Mouse (Mus musculus): ENCODE data around the gene Rgs3. TPM values are rescaled to one million over a fixed set of nuclear protein-coding genes. Genes with fewer than 3 reads are reported as not detected.
A peak's percentile ranks its signal among the peaks of the same experiment; 100 is the strongest.

The Rgs3 gene
- polyA plus RNA-seq, 1 experiment from 2014 or later, result 42.0 TPM

GRCm38 (mm10) chr4:62604094-62604493, 44.4 kb downstream of the Rgs3 start:
- no peak overlapping the region for H3K27ac ChIP-seq (ENCODE audit: low read depth, low read length)
- H3K4me3 ChIP-seq (ENCODE audit: low read length), result no peak overlapping the region
- H3K9me3 ChIP-seq (ENCODE audit: control insufficient read depth, low read length), result no peaks in the 10 kb centered on the region
- no peak overlapping the region for H3K9ac ChIP-seq (ENCODE audit: low read depth, low read length)
- no peak overlapping the region for H3K4me2 ChIP-seq (replicated peaks; ENCODE audit: low read depth, low read length)
- 51% methylated on average over 4 of the region's 4 CpGs for WGBS
- H3K27me3 ChIP-seq (ENCODE audit: control insufficient read depth, insufficient read depth, low read length), result no peaks in the 10 kb centered on the region
- no peaks in the 10 kb centered on the region for H3K36me3 ChIP-seq (ENCODE audit: control insufficient read depth, insufficient read depth, low read length)
- H3K4me1 ChIP-seq (ENCODE audit: control insufficient read depth, insufficient read depth, low read length), result peaks cover 13% of the 10 kb centered on the region; the same call in 1 of the 2 replicates
- no peak for ATAC-seq (ENCODE audit: low FRiP score, low TSS enrichment)

- H3K9ac ChIP-seq (ENCODE audit: low read depth, low read length), result no peak overlapping the region; the same call in 1 of the 2 replicates
- no peak overlapping the region for H3K4me2 ChIP-seq (replicated peaks; ENCODE audit: low read depth, low read length)
- no peak overlapping the region; the same call in 1 of the 2 replicates for H3K27ac ChIP-seq (ENCODE audit: low read depth, low read length)
- no peaks in the 10 kb centered on the region for H3K9me3 ChIP-seq (ENCODE audit: control insufficient read depth, low read length)
- 88% methylated on average over 9 of the region's 9 CpGs for WGBS
- H3K36me3 ChIP-seq (ENCODE audit: control insufficient read depth, insufficient read depth, low read length), result no peaks in the 10 kb centered on the region
- H3K4me3 ChIP-seq (ENCODE audit: low read length), result no peak overlapping the region
- H3K4me1 ChIP-seq (ENCODE audit: control insufficient read depth, insufficient read depth, low read length), result peaks cover 13% of the 10 kb centered on the region; the same call in 1 of the 2 replicates
- H3K27me3 ChIP-seq (ENCODE audit: control insufficient read depth, insufficient read depth, low read length), result no peaks in the 10 kb centered on the region
- no peak for ATAC-seq (ENCODE audit: low FRiP score, low TSS enrichment)
Measured at GRCm38 (mm10) chr4:62605856-62606541, 46.4 kb downstream of the Rgs3 start.

- Histone ChIP-seq H3K36me3 (ENCODE audit: control insufficient read depth, insufficient read depth, low read length) (no peaks in the 10 kb centered on the region), H3K4me1 (ENCODE audit: control insufficient read depth, insufficient read depth, low read length) (peaks cover 13% of the 10 kb centered on the region; the same call in 1 of the 2 replicates), H3K9ac (ENCODE audit: low read depth, low read length) (no peak overlapping the region), H3K27ac (ENCODE audit: low read depth, low read length) (no peak overlapping the region; the same call in 1 of the 2 replicates), H3K4me2 (replicated peaks; ENCODE audit: low read depth, low read length) (no peak overlapping the region), H3K9me3 (ENCODE audit: control insufficient read depth, low read length) (no peaks in the 10 kb centered on the region), H3K27me3 (ENCODE audit: control insufficient read depth, insufficient read depth, low read length) (no peaks in the 10 kb centered on the region), H3K4me3 (ENCODE audit: low read length) (no peak overlapping the region)
- ATAC-seq (ENCODE audit: low FRiP score, low TSS enrichment), result no peak
- 42% methylated on average over 7 of the region's 7 CpGs for WGBS
Measured at GRCm38 (mm10) chr4:62606542-62606882, 46.9 kb downstream of the Rgs3 start.

- H3K4me1 ChIP-seq (ENCODE audit: control insufficient read depth, insufficient read depth, low read length), result peaks cover 13% of the 10 kb centered on the region; the same call in 1 of the 2 replicates
- no peak overlapping the region for H3K27ac ChIP-seq (ENCODE audit: low read depth, low read length)
- ATAC-seq (ENCODE audit: low FRiP score, low TSS enrichment), result no peak
Measured at GRCm38 (mm10) chr4:62606905-62607304, 47.3 kb downstream of the Rgs3 start.

GRCm38 (mm10) chr4:62607345-62607744, 47.7 kb downstream of the Rgs3 start:
- H3K27ac ChIP-seq (ENCODE audit: low read depth, low read length), result no peak overlapping the region
- H3K4me3 ChIP-seq (ENCODE audit: low read length), result no peak overlapping the region
- H3K36me3 ChIP-seq (ENCODE audit: control insufficient read depth, insufficient read depth, low read length), result no peaks in the 10 kb centered on the region
- H3K9me3 ChIP-seq (ENCODE audit: control insufficient read depth, low read length), result no peaks in the 10 kb centered on the region
- H3K4me1 ChIP-seq (ENCODE audit: control insufficient read depth, insufficient read depth, low read length), result peaks cover 13% of the 10 kb centered on the region; the same call in 1 of the 2 replicates
- H3K27me3 ChIP-seq (ENCODE audit: control insufficient read depth, insufficient read depth, low read length), result no peaks in the 10 kb centered on the region
- 30% methylated on average over 9 of the region's 9 CpGs for WGBS
- no peak overlapping the region for H3K4me2 ChIP-seq (replicated peaks; ENCODE audit: low read depth, low read length)
- ATAC-seq (ENCODE audit: low FRiP score, low TSS enrichment), result peak; percentile 30; the same call in 1 of the 2 replicates
- H3K9ac ChIP-seq (ENCODE audit: low read depth, low read length), result no peak overlapping the region

More at GRCm38 (mm10) chr4:62606905-62607304, 47.3 kb downstream of the Rgs3 start:
- Histone ChIP-seq H3K4me3 (ENCODE audit: low read length) (no peak overlapping the region), H3K36me3 (ENCODE audit: control insufficient read depth, insufficient read depth, low read length) (no peaks in the 10 kb centered on the region), H3K9me3 (ENCODE audit: control insufficient read depth, low read length) (no peaks in the 10 kb centered on the region), H3K4me2 (replicated peaks; ENCODE audit: low read depth, low read length) (no peak overlapping the region), H3K27me3 (ENCODE audit: control insufficient read depth, insufficient read depth, low read length) (no peaks in the 10 kb centered on the region), H3K9ac (ENCODE audit: low read depth, low read length) (no peak overlapping the region)
- WGBS, result 31% methylated on average over 7 of the region's 7 CpGs

- WGBS, result 76% methylated on average over 6 of the region's 6 CpGs
- H3K4me1 ChIP-seq (ENCODE audit: control insufficient read depth, insufficient read depth, low read length), result peaks cover 17% of the 10 kb centered on the region
- no peaks in the 10 kb centered on the region for H3K36me3 ChIP-seq (ENCODE audit: control insufficient read depth, insufficient read depth, low read length)
- no peaks in the 10 kb centered on the region for H3K27me3 ChIP-seq (ENCODE audit: control insufficient read depth, insufficient read depth, low read length)
- H3K27ac ChIP-seq (ENCODE audit: low read depth, low read length), result no peak overlapping the region
- no peak overlapping the region for H3K4me3 ChIP-seq (ENCODE audit: low read length)
- H3K4me2 ChIP-seq (replicated peaks; ENCODE audit: low read depth, low read length), result no peak overlapping the region
- no peak for ATAC-seq (ENCODE audit: low FRiP score, low TSS enrichment)
- no peaks in the 10 kb centered on the region for H3K9me3 ChIP-seq (ENCODE audit: control insufficient read depth, low read length)
- H3K9ac ChIP-seq (ENCODE audit: low read depth, low read length), result no peak overlapping the region
Measured at GRCm38 (mm10) chr4:62607805-62608204, 48.2 kb downstream of the Rgs3 start.

GRCm38 (mm10) chr4:62609333-62609732, 49.7 kb downstream of the Rgs3 start:
- WGBS, result 91% methylated on average over 4 of the region's 4 CpGs
- Histone ChIP-seq H3K4me1 (ENCODE audit: control insufficient read depth, insufficient read depth, low read length) (peaks cover 25% of the 10 kb centered on the region), H3K27ac (ENCODE audit: low read depth, low read length) (no peak overlapping the region), H3K4me2 (replicated peaks; ENCODE audit: low read depth, low read length) (no peak overlapping the region), H3K4me3 (ENCODE audit: low read length) (no peak overlapping the region), H3K9ac (ENCODE audit: low read depth, low read length) (no peak overlapping the region), H3K36me3 (ENCODE audit: control insufficient read depth, insufficient read depth, low read length) (no peaks in the 10 kb centered on the region), H3K9me3 (ENCODE audit: control insufficient read depth, low read length) (no peaks in the 10 kb centered on the region), H3K27me3 (ENCODE audit: control insufficient read depth, insufficient read depth, low read length) (no peaks in the 10 kb centered on the region)
- no peak for ATAC-seq (ENCODE audit: low FRiP score, low TSS enrichment)

GRCm38 (mm10) chr4:62610142-62610675, 50.6 kb downstream of the Rgs3 start:
- WGBS, result 64% methylated on average over 16 of the region's 16 CpGs
- Histone ChIP-seq H3K4me1 (ENCODE audit: control insufficient read depth, insufficient read depth, low read length) (peaks cover 25% of the 10 kb centered on the region), H3K27ac (ENCODE audit: low read depth, low read length) (no peak overlapping the region), H3K27me3 (ENCODE audit: control insufficient read depth, insufficient read depth, low read length) (no peaks in the 10 kb centered on the region), H3K4me2 (replicated peaks; ENCODE audit: low read depth, low read length) (no peak overlapping the region), H3K9ac (ENCODE audit: low read depth, low read length) (no peak overlapping the region), H3K36me3 (ENCODE audit: control insufficient read depth, insufficient read depth, low read length) (no peaks in the 10 kb centered on the region), H3K9me3 (ENCODE audit: control insufficient read depth, low read length) (no peaks in the 10 kb centered on the region), H3K4me3 (ENCODE audit: low read length) (no peak overlapping the region)
- ATAC-seq (ENCODE audit: low FRiP score, low TSS enrichment), result peak; percentile 7; the same call in 1 of the 2 replicates

Measured in kidney, embryonic 14.5 days (tissue).